Mouse (Mus musculus) left cerebral cortex, postnatal 14 days (tissue): ENCODE measurements at regions not wholly inside any gene's neighbourhood (a gene's known extent, or its start where the extent isn't known, plus 50 kb on each side); places are given as distances from the start of the nearest gene placed in this dataset.
A peak's percentile ranks its signal among the peaks of the same experiment; 100 is the strongest.

ENCODE experiments used
- DNase-seq, 2 experiments: peaks; one replicate each; pipeline ENCODE4 v3.0.0; 2021 to 2022; ENCODE audit warnings: low spot score in 2 of 2, mixed read lengths in 1 of 2
- intact Hi-C: fragments of 180-260 bp; cut with DNase I; formaldehyde crosslinking; loops from one replicate; pipeline ENCODE4 v1.15.1; 2025

GRCm38 (mm10) chr5:64489656-64490444 is 313.3 kb upstream of the Klf3 start:
- intact Hi-C loops, result loop anchor here (5.0 kb wide), 1 partner anchor 108 kb away; no protein-coding TSS in a partner anchor
- no peak for DNase-seq

GRCm38 (mm10) chr5:64490445-64490950 is 312.7 kb upstream of the Klf3 start:
- intact Hi-C loops, result loop anchor here (5.0 kb wide), 1 partner anchor 108 kb away; no protein-coding TSS in a partner anchor

GRCm38 (mm10) chr5:64494429-64494828 is 308.8 kb upstream of the Klf3 start:
- no peak for DNase-seq
- intact Hi-C loops, result loop anchor here (5.0 kb wide), 1 partner anchor 112 kb away; no protein-coding TSS in a partner anchor

More at GRCm38 (mm10) chr5:64490445-64490950, 312.7 kb upstream of the Klf3 start:
- no peak for DNase-seq

GRCm38 (mm10) chr5:64496853-64497252 is 306.3 kb upstream of the Klf3 start:
- DNase-seq, result no peak
- intact Hi-C loops, result no loop called here

DNA sequence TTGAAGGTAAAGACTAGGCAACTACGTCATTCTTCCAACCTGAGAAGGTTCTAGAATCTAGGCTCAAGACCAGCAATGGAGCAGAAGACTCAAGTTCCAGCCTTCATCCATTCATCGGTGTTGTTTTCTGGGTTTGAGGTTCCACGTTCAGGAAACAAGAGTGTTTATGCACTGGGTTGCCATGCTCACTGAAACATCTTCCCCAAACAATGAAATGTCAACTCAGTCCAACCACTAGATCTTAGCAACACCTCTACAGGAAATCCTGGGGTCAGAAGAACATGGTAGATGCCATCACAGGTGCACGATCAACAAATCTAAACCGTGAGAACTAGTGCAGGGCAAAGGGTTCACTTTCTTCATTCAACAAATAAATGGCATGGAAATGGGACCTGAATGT is 304.8 kb upstream of the Klf3 start:
- no peak for DNase-seq
- intact Hi-C loops, result no loop called here

DNA sequence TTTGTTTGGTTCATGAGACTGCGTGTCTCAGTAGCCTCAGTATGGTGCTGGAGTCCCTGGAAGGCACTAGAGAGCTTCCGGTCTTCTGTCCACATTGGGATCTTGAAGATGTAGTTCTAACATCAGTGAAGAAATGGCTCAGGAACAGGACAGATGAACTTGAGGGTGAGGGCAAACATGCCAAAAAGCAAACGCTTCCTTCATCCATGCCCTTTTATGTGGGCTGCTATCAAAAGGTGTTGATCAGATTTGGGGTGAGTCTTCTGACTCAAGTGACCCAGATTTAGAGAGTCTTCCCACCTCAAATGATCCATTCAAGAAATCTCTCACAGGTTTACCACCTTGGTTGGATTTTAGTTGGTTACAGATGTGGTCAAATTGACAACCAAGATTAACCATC is 304.1 kb upstream of the Klf3 start:
- intact Hi-C loops, result no loop called here
- no peak for DNase-seq

DNA sequence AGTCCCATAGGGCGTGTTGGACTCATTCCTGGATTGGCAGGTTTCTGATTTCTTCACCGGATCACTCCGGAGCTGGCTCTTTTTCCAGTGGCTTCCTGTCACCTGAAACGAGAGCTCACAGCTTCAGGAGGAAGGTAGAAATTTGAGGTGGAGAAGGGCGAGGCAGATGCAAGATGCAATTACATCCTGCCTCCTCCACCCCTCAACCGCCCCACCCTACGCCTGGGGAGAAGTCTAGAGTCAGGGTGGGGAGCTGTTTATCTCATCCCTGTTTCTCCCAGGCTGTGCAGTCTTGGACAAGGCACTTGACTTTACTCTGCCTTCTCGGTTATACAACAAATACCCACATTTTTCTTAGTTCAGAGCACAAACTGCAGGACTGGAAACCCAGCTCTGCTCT is 302.8 kb upstream of the Klf3 start:
- intact Hi-C loops, result loop anchor here (5.0 to 10.0 kb wide), 2 partner anchors 206 to 362 kb away; no protein-coding TSS in a partner anchor
- DNase-seq, result no peak

DNA sequence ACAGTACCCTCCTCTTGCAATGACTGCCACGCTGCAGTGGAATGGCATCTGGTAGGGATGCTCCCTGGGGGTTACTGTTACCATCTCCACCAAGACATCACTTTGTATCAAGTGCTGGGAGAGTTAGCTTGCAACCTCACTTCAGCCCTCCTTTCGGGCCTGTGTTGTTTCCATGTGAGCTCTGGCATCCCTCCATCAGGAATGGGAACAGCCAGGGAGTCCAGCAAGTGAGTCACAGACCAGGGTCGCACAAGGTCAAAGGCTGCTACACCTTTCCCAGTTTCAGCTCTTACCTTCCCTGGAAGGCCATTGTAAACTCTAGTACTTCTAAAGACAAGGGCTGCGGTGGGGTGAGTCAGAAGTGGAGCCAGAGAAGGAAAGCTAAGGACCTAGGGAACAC is 302.3 kb upstream of the Klf3 start:
- intact Hi-C loops, result loop anchor here (5.0 to 10.0 kb wide), 2 partner anchors 206 to 361 kb away; no protein-coding TSS in a partner anchor

DNA sequence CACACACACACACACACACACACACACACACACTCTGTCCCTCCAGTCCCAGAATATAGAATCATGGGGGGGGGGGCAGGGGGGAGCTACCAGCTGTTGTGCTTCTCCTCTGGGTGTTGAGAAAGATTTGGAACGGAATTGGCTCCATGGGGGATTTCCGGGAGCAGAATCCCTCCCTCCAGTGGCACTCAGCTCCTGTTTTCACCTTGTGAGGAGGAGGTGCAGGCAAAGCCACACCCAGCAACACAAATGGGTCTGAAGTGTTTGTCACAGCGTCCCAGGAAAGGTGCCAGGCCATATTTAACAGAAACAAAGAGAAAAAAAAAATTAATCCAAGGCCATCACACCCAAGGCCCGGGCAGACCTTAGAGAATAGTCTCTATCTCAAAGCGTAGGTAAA is 301.4 kb upstream of the Klf3 start:
- intact Hi-C loops, result loop anchor here (5.0 to 10.0 kb wide), 2 partner anchors 207 to 361 kb away; no protein-coding TSS in a partner anchor
- no peak for DNase-seq

More for the DNA sequence above, 302.3 kb upstream of the Klf3 start:
- DNase-seq, result no peak

- intact Hi-C loops, result loop anchor here (5.0 to 10.0 kb wide), 2 partner anchors 209 to 359 kb away; no protein-coding TSS in a partner anchor
- DNase-seq, result peak; percentile 51 to 58
Observed at GRCm38 (mm10) chr5:64503514-64503913, 299.7 kb upstream of the Klf3 start.

- intact Hi-C loops, result loop anchor here (5.0 to 10.0 kb wide), 2 partner anchors 210 to 358 kb away; no protein-coding TSS in a partner anchor
- DNase-seq, result no peak
Observed at GRCm38 (mm10) chr5:64504507-64504906, 298.7 kb upstream of the Klf3 start.

DNA sequence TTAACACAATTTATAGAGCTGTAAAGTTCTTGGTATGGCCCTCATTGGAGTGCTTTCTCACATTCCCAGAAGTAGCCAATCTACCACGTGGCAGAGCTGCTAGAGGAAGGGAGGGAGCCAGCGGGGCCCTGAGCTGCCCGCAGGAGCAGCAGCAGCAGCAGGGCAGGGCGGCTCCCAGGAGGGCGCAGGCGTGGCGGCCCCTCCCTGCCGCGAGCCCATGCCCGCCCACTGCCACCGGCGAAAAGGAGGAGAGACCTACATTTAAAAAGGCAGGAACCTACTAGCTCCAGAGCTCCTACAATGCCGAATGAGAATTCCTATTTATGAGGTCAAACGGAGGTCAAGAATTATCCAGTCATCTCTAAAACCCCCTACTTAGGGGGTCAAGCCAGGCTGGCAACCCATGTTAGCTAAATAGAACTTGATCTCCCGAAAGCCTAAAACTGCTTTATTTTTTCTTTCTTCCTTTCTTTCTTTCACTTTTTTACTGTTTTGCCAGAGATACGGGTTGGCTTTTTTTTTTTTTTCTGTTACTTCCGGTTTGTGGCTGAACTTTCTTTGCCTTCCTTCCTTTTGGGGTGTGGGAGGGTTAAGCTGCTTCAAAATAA is 297.9 kb upstream of the Klf3 start:
- intact Hi-C loops, result loop anchor here (5.0 to 10.0 kb wide), 2 partner anchors 123 to 211 kb away; no protein-coding TSS in a partner anchor
- no peak for DNase-seq

DNA sequence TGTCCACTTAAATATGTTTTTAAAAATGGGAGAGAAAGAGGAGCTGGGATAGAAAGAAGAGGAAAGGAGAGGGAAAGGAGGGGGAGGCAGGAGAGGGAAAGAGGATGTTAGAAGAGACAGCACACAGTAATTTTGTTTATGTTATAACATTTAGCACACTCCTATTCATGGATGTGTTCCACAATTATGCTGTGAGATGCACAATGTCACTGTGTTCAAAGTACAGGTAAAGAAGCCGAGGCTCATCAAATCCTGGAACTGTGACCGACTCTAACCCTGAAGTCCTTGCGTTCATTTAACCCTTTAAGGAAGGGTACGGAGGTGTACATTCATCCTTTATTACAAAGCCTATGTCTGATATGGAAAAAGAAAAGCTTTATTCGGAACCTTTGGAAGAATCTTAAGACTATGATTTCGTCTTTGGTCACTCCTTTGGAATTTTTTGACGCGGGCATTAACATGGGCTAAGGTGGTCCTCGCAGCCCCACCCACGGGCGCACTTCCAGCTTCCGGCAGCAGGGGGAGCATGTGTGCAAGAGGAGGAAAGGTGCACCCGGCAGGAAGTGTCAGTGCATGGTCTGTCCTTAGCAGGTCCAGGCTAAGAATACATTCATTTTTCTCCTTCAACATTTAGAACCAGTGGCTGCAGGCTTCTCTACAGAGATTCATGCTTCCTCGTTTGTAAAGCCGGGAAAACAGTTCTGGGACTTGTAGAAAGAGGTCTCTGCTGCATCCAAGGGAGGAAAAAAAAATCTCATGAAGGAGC is 297.2 kb upstream of the Klf3 start:
- DNase-seq, result peak; percentile 62 to 78
- intact Hi-C loops, result loop anchor here (2.0 to 10.0 kb wide), 3 partner anchors 124 to 307 kb away; no protein-coding TSS in a partner anchor

DNA sequence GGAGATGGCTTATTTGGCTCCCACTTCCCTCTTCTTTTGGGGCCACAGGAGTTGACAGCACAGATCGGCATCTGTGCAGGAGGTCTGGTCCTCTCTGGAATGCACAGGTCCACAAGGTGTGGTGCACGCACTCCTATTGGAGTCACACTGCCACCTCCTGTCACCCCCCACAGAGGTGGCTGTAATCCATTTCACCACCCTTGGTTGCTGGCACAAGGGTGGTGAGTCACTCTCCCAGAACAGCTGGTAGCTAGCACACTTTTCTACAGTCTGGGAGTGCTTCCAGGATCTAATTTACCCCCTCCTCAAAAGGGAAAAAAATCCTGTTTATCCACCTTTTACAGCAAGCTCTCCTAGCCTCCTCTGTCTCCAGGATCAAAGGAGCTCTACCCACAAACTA is 294.6 kb upstream of the Klf3 start:
- intact Hi-C loops, result loop anchor here (5.0 to 10.0 kb wide), 2 partner anchors 126 to 214 kb away; no protein-coding TSS in a partner anchor
- DNase-seq, result no peak

GRCm38 (mm10) chr5:64513155-64513945 is 289.8 kb upstream of the Klf3 start:
- intact Hi-C loops, result loop anchor here (10.0 kb wide), 1 partner anchor 191 kb away; no protein-coding TSS in a partner anchor
- DNase-seq, result peak; percentile 58 to 63

- peak; percentile 27 to 30 for DNase-seq
- intact Hi-C loops, result loop anchor here (10.0 kb wide), 1 partner anchor 189 kb away; no protein-coding TSS in a partner anchor
Observed at GRCm38 (mm10) chr5:64516115-64516665, 287.0 kb upstream of the Klf3 start.

- intact Hi-C loops, result loop anchor here (10.0 kb wide), 1 partner anchor 188 kb away; no protein-coding TSS in a partner anchor
- DNase-seq, result no peak
Observed at GRCm38 (mm10) chr5:64517241-64517640, 285.9 kb upstream of the Klf3 start.

GRCm38 (mm10) chr5:64517835-64518234 is 285.4 kb upstream of the Klf3 start:
- no peak for DNase-seq
- intact Hi-C loops, result loop anchor here (10.0 kb wide), 1 partner anchor 187 kb away; no protein-coding TSS in a partner anchor
